Mouse (Mus musculus): Measurements from ENCODE around the gene Nop58. TPM values are rescaled to one million over a fixed set of nuclear protein-coding genes. Genes with fewer than 3 reads are reported as not detected.

Gene Nop58
- total and polyA plus RNA-seq, 3 experiments: 297 to 752 (median 523) TPM

- Histone ChIP-seq H3K9ac (ENCODE audit: insufficient read depth, low read depth) (no peak overlapping the region), H3K79me2 (replicated peaks; ENCODE audit: control insufficient read depth, extremely low read depth, insufficient read depth, poor library complexity, severe bottlenecking) (peaks cover 81% of the 10 kb centered on the region), H3K27me3 (replicated peaks) (no peaks in the 10 kb centered on the region), H3K27ac (ENCODE audit: insufficient read depth, low read depth) (no peak overlapping the region), H3K36me3 (replicated peaks in 1 of 2; ENCODE audit: control insufficient read depth in 1 of 2, insufficient read depth in 1 of 2, low read length in 1 of 2) (peaks cover 25 to 69% of the 10 kb centered on the region in 2 experiments), H3K4me2 (ENCODE audit: insufficient read depth, low read depth, poor library complexity, severe bottlenecking) (no peak overlapping the region), H3K4me1 (ENCODE audit: control insufficient read depth in 1 of 2, insufficient read depth in 2 of 2) (peaks cover 0 to 25% of the 10 kb centered on the region in 2 experiments; a peak in 2 of 4 replicates), H3K9me3 (replicated peaks; ENCODE audit: low read length) (no peaks in the 10 kb centered on the region), H3K4me3 (replicated peaks in 1 of 3; ENCODE audit: low read depth in 2 of 3, low read length in 2 of 3, poor library complexity in 1 of 3) (no peak overlapping the region)
- in situ Hi-C loops (cut with MboI; ENCODE audit: low pct_ligation_motif_present, low pct_unique_long_range_greater_than_20kb, low sequenced_read_pairs) (no loop called here), dilution Hi-C loops (cut with MboI; ENCODE audit: extremely low pct_ligation_motif_present, extremely low pct_unique_long_range_greater_than_20kb, low sequenced_read_pairs) (no loop called here)
- TF ChIP-seq MAFK (IDR thresholded peaks at IDR 0.05; ENCODE audit: insufficient replicate concordance, low read length): no peak
- 0 out of 2 replicates have a peak, but pooled peaks have one; percentile 5 for TF ChIP-seq POLR2A (IDR thresholded peaks at IDR 0.05; ENCODE audit: low read depth, low read length)
- no peak for TF ChIP-seq PAX5 (IDR thresholded peaks at IDR 0.05; ENCODE audit: low read length)
- TF ChIP-seq BHLHE40 (IDR thresholded peaks at IDR 0.05; ENCODE audit: low read depth, low read length): no peak
- TF ChIP-seq MYC (IDR thresholded peaks at IDR 0.05; ENCODE audit: low read depth, low read length): peak; percentile 34; the same call in 1 of the 2 replicates
- no peak for TF ChIP-seq ZMIZ1 (IDR thresholded peaks at IDR 0.05; ENCODE audit: low read depth, low read length)
- TF ChIP-seq ZKSCAN1 (IDR thresholded peaks at IDR 0.05; ENCODE audit: borderline replicate concordance, low read depth, low read length): no peak
- TF ChIP-seq CTCF (conservative IDR thresholded peaks at IDR 0.05 in 1 of 2, IDR thresholded peaks at IDR 0.05 in 1 of 2; ENCODE audit: low read depth in 2 of 2, low read length in 2 of 2): peak in 1 of 2 experiments; percentile 30; a peak in 2 of 4 replicates
- TF ChIP-seq RCOR1 (conservative IDR thresholded peaks at IDR 0.05; ENCODE audit: low read depth, low read length): no peak
- TF ChIP-seq IRF4 (IDR thresholded peaks at IDR 0.05; ENCODE audit: low read depth, low read length): no peak
- TF ChIP-seq NELFE (IDR thresholded peaks at IDR 0.05; ENCODE audit: low read depth, low read length): no peak
- no peak for TF ChIP-seq E2F4 (IDR thresholded peaks at IDR 0.05; ENCODE audit: insufficient replicate concordance, low read depth, low read length)
- DNase-seq (ENCODE audit: extremely low read depth): no peak
These were observed 5.7 kb downstream of the Nop58 start for GRCm38 (mm10) chr1:59690467-59690866.

GRCm38 (mm10) chr1:59697751-59698150 is 13.0 kb downstream of the Nop58 start:
- H3K4me1 ChIP-seq (ENCODE audit: control insufficient read depth in 1 of 2, insufficient read depth in 2 of 2): peaks cover 0 to 7% of the 10 kb centered on the region in 2 experiments; a peak in 1 of 4 replicates
- no peak overlapping the region for H3K27ac ChIP-seq (ENCODE audit: insufficient read depth, low read depth)

More at GRCm38 (mm10) chr1:59697751-59698150, 13.0 kb downstream of the Nop58 start:
- dilution Hi-C loops (cut with MboI; ENCODE audit: extremely low pct_ligation_motif_present, extremely low pct_unique_long_range_greater_than_20kb, low sequenced_read_pairs): no loop called here
- Histone ChIP-seq H3K9me3 (replicated peaks; ENCODE audit: low read length) (no peaks in the 10 kb centered on the region), H3K79me2 (replicated peaks; ENCODE audit: control insufficient read depth, extremely low read depth, insufficient read depth, poor library complexity, severe bottlenecking) (peaks cover 49% of the 10 kb centered on the region), H3K27me3 (replicated peaks) (no peaks in the 10 kb centered on the region), H3K36me3 (replicated peaks in 1 of 2; ENCODE audit: control insufficient read depth in 1 of 2, insufficient read depth in 1 of 2, low read length in 1 of 2) (peaks cover 50 to 87% of the 10 kb centered on the region in 2 experiments), H3K9ac (ENCODE audit: insufficient read depth, low read depth) (no peak overlapping the region), H3K4me2 (ENCODE audit: insufficient read depth, low read depth, poor library complexity, severe bottlenecking) (no peak overlapping the region), H3K4me3 (replicated peaks in 1 of 3; ENCODE audit: low read depth in 2 of 3, low read length in 2 of 3, poor library complexity in 1 of 3) (no peak overlapping the region)
- in situ Hi-C loops (cut with MboI; ENCODE audit: low pct_ligation_motif_present, low pct_unique_long_range_greater_than_20kb, low sequenced_read_pairs): no loop called here
- TF ChIP-seq ZMIZ1 (IDR thresholded peaks at IDR 0.05; ENCODE audit: low read depth, low read length) (no peak), ETS1 (conservative IDR thresholded peaks at IDR 0.05; ENCODE audit: low read depth, low read length) (no peak), CHD2 (IDR thresholded peaks at IDR 0.05; ENCODE audit: low read length) (no peak), ZKSCAN1 (IDR thresholded peaks at IDR 0.05; ENCODE audit: borderline replicate concordance, low read depth, low read length) (no peak), CTCF (conservative IDR thresholded peaks at IDR 0.05 in 1 of 2, IDR thresholded peaks at IDR 0.05 in 1 of 2; ENCODE audit: low read depth in 2 of 2, low read length in 2 of 2) (no peak), USF2 (conservative IDR thresholded peaks at IDR 0.05; ENCODE audit: low read depth, low read length) (no peak), CHD1 (IDR thresholded peaks at IDR 0.05; ENCODE audit: low read depth, low read length) (no peak), EP300 (IDR thresholded peaks at IDR 0.05; ENCODE audit: low read length) (no peak), ZC3H11A (IDR thresholded peaks at IDR 0.05; ENCODE audit: low read depth, low read length) (no peak), MAZ (IDR thresholded peaks at IDR 0.05; ENCODE audit: low read depth, low read length) (no peak), MAFK (IDR thresholded peaks at IDR 0.05; ENCODE audit: insufficient replicate concordance, low read length) (no peak), POLR2A (IDR thresholded peaks at IDR 0.05; ENCODE audit: low read depth, low read length) (no peak; the same call in 1 of the 2 replicates), POLR2AphosphoS2 (IDR thresholded peaks at IDR 0.05; ENCODE audit: low read depth, low read length) (no peak), ELF1 (IDR thresholded peaks at IDR 0.05; ENCODE audit: low read depth, low read length) (no peak), IRF4 (IDR thresholded peaks at IDR 0.05; ENCODE audit: low read depth, low read length) (no peak), JUND (conservative IDR thresholded peaks at IDR 0.05; ENCODE audit: low read depth, low read length) (no peak)
- DNase-seq (ENCODE audit: extremely low read depth): no peak
